Mouse (Mus musculus): ENCODE measurements around the gene Gadd45gip1. TPM values are rescaled to one million over a fixed set of nuclear protein-coding genes. Genes with fewer than 3 reads are reported as not detected.

Gene Gadd45gip1
- polyA plus RNA-seq, 1 experiment from 2014 or later, result 40.6 TPM

DNA sequence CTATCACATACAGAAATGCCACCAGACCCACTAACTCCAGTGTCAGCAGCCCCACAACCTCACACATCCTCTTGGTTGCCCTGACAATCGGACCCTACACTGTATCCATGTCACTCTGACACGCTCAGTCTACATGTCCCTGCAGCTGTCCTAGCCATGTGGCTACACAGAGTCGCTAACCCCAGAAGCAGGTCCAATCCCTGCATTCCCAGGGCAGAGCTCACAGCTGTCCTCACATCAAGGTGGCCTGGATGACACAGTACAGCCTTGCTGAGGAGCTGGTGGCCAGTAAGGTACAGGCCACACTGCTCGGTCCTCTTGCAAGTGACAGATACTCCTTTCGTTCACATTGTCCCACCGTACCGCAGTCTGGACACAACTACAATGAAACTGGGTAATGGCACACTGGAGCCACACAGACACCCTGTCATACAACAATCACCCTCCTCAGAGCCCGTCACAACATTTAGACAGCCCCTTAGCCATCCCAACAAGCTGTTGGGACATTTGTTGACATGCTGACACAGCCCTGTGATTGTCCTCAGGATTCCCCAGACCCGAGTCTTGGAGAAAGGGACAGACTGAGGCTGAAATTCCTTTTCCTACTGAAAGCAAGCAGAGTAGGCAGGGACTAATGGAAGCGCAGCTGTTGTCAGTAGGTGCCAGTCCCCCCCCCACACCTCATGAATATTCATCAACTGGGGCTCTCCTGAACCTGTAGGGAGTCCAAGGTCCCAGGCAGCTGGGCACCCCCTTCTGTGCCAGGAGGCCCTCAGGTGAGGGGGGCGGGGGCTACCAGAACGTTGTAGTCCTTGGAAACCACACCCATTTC lies 22.0 kb upstream of the Gadd45gip1 start:
- Histone ChIP-seq H3K4me1 (ENCODE audit: control insufficient read depth, insufficient read depth, low read depth, low read length) (peaks cover 6% of the 10 kb centered on the region), H3K9me3 (ENCODE audit: control insufficient read depth, low read length) (no peaks in the 10 kb centered on the region), H3K27me3 (replicated peaks; ENCODE audit: control insufficient read depth, insufficient read depth, low read length) (peaks cover 3% of the 10 kb centered on the region; the same call in 1 of the 2 replicates), H3K4me3 (ENCODE audit: low read length) (no peak overlapping the region), H3K36me3 (ENCODE audit: control insufficient read depth, insufficient read depth, low read length) (no peaks in the 10 kb centered on the region), H3K9ac (ENCODE audit: low read depth, low read length) (no peak overlapping the region), H3K4me2 (ENCODE audit: low read length) (no peak overlapping the region), H3K27ac (ENCODE audit: low read depth, low read length) (no peak overlapping the region)
- no peak for ATAC-seq
- WGBS, result 48% methylated on average over 12 of the region's 12 CpGs

DNA sequence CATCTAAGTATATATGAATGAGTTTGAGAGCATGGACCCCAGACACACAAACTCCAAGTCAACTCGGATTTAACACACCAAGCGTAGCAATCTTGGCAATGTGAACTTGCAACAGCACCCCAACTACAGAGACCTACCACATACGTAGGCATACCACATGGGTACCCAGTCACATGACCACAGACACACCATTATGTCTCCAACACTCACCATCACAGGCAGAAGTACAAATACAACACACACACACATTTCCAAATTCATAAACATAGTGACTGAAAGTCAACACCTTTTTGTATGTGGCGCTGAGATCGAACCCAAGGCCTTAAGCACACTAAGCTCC lies 21.4 kb upstream of the Gadd45gip1 start:
- Histone ChIP-seq H3K9me3 (ENCODE audit: control insufficient read depth, low read length) (no peaks in the 10 kb centered on the region), H3K4me3 (ENCODE audit: low read length) (no peak overlapping the region), H3K9ac (ENCODE audit: low read depth, low read length) (no peak overlapping the region), H3K4me1 (ENCODE audit: control insufficient read depth, insufficient read depth, low read depth, low read length) (peaks cover 11% of the 10 kb centered on the region), H3K27me3 (replicated peaks; ENCODE audit: control insufficient read depth, insufficient read depth, low read length) (peaks cover 5% of the 10 kb centered on the region; the same call in 1 of the 2 replicates), H3K4me2 (ENCODE audit: low read length) (no peak overlapping the region), H3K27ac (ENCODE audit: low read depth, low read length) (no peak overlapping the region), H3K36me3 (ENCODE audit: control insufficient read depth, insufficient read depth, low read length) (no peaks in the 10 kb centered on the region)
- 60% methylated on average over 5 of the region's 5 CpGs for WGBS
- ATAC-seq, result no peak

DNA sequence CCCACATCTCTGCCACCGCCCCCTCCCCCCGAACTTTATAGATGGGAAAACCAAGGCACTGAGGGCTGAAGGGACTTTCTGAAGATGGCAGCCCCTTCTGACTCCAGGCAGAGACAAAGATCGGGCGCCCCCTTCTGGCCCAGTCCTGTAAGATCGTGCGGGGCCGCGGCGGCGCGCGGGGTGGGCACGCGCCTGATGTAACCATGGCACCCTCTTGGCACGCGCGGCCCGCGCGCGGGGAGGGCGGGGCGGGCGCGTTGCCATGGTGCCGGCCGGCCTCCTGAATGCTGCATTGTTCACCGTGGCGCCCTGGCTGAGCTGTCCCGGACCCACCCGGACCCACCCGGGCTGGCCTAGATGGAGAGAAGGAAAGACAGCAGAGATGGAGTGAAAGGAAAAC lies 20.4 kb upstream of the Gadd45gip1 start:
- under 1% methylated on average over 32 of the region's 32 CpGs for WGBS
- Histone ChIP-seq H3K9ac (ENCODE audit: low read depth, low read length) (peak overlapping the region; percentile 64), H3K27ac (ENCODE audit: low read depth, low read length) (peak overlapping the region; percentile 59), H3K9me3 (ENCODE audit: control insufficient read depth, low read length) (no peaks in the 10 kb centered on the region), H3K4me2 (ENCODE audit: low read length) (peak overlapping the region; percentile 76), H3K4me3 (ENCODE audit: low read length) (peak overlapping the region; percentile 38), H3K27me3 (replicated peaks; ENCODE audit: control insufficient read depth, insufficient read depth, low read length) (peaks cover 5% of the 10 kb centered on the region; the same call in 1 of the 2 replicates), H3K4me1 (ENCODE audit: control insufficient read depth, insufficient read depth, low read depth, low read length) (peaks cover 16% of the 10 kb centered on the region), H3K36me3 (ENCODE audit: control insufficient read depth, insufficient read depth, low read length) (no peaks in the 10 kb centered on the region)
- peak; percentile 85 for ATAC-seq

DNA sequence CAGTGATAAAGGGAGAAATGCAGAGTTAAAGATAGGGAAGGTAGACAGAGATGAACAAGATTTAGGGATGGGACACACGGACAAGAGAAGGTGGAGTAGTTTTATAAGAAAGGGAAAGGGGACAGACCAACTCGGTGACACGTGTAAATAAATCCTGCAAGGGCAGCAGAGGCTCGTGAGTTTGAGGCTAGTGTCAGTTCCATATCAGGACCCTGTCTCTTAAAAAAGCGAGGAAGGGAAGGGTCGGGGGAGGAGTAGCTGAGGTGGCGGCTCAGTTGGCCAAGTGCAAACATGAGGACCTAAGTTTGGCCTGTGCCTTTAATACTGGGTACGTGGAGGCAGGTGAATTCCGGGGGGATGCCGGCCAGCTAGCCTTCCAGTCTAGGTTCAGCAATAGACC lies 20.0 kb upstream of the Gadd45gip1 start:
- no peak for ATAC-seq
- WGBS, result 12% methylated on average over 10 of the region's 10 CpGs
- Histone ChIP-seq H3K27me3 (replicated peaks; ENCODE audit: control insufficient read depth, insufficient read depth, low read length) (peaks cover 2% of the 10 kb centered on the region; the same call in 1 of the 2 replicates), H3K4me3 (ENCODE audit: low read length) (peak overlapping the region; percentile 38), H3K27ac (ENCODE audit: low read depth, low read length) (peak overlapping the region; percentile 59), H3K4me1 (ENCODE audit: control insufficient read depth, insufficient read depth, low read depth, low read length) (peaks cover 16% of the 10 kb centered on the region), H3K9ac (ENCODE audit: low read depth, low read length) (peak overlapping the region; percentile 64), H3K36me3 (ENCODE audit: control insufficient read depth, insufficient read depth, low read length) (no peaks in the 10 kb centered on the region), H3K9me3 (ENCODE audit: control insufficient read depth, low read length) (no peaks in the 10 kb centered on the region), H3K4me2 (ENCODE audit: low read length) (peak overlapping the region; percentile 76)

DNA sequence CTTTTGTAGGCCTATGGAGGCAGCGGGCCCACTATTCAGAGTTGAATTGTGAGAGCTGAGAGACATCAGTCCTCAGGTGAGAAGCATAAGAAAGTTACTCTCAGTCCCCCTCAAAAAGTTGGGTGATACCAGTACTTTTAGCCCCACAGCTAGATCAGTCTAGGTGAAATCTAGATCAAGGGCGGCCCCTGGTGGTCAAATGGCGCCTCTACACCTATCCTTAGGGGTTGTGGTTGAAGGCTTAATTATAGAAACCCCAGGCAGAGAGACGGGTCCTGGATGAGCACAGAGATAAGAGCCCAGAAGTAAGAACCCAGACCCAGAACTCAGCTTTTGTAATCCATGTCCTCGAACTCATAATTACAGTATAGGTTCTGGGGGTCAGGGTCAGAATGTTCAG lies 18.3 kb upstream of the Gadd45gip1 start:
- H3K4me3 ChIP-seq (ENCODE audit: low read length), result no peak overlapping the region
- H3K27ac ChIP-seq (ENCODE audit: low read depth, low read length), result no peak overlapping the region; the same call in 1 of the 2 replicates
- no peak overlapping the region for H3K4me2 ChIP-seq (ENCODE audit: low read length)

DNA sequence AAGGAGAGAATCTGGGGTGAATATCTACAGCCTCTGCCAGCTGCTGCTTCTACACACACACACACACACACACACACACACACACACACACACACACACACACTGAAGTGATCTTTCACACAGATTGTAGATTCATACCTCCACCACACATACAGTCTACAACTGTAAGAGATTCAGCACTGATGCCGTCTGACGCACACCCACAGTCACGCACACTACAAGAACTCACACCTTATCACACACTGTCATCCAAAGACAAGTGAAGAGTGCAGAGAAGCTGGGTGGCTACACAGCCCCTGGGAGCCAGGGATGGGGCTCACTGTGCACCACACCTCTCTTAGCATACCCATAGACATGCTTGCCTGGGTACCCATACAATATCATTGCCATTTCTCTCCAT lies 17.5 kb upstream of the Gadd45gip1 start:
- Histone ChIP-seq H3K36me3 (ENCODE audit: control insufficient read depth, insufficient read depth, low read length) (no peaks in the 10 kb centered on the region), H3K27me3 (replicated peaks; ENCODE audit: control insufficient read depth, insufficient read depth, low read length) (peaks cover 2% of the 10 kb centered on the region; the same call in 1 of the 2 replicates), H3K4me1 (ENCODE audit: control insufficient read depth, insufficient read depth, low read depth, low read length) (peaks cover 16% of the 10 kb centered on the region), H3K27ac (ENCODE audit: low read depth, low read length) (peak overlapping the region; percentile 14), H3K4me3 (ENCODE audit: low read length) (no peak overlapping the region), H3K4me2 (ENCODE audit: low read length) (no peak overlapping the region), H3K9me3 (ENCODE audit: control insufficient read depth, low read length) (no peaks in the 10 kb centered on the region), H3K9ac (ENCODE audit: low read depth, low read length) (0 out of 2 replicates have a peak overlapping the region, but pooled peaks have one; percentile 8)
- ATAC-seq, result no peak
- WGBS, result 82% methylated on average over 3 of the region's 3 CpGs

More for the DNA sequence above, 18.3 kb upstream of the Gadd45gip1 start:
- Histone ChIP-seq H3K27me3 (replicated peaks; ENCODE audit: control insufficient read depth, insufficient read depth, low read length) (peaks cover 2% of the 10 kb centered on the region; the same call in 1 of the 2 replicates), H3K36me3 (ENCODE audit: control insufficient read depth, insufficient read depth, low read length) (no peaks in the 10 kb centered on the region), H3K9ac (ENCODE audit: low read depth, low read length) (no peak overlapping the region), H3K9me3 (ENCODE audit: control insufficient read depth, low read length) (no peaks in the 10 kb centered on the region), H3K4me1 (ENCODE audit: control insufficient read depth, insufficient read depth, low read depth, low read length) (peaks cover 16% of the 10 kb centered on the region)
- 2% methylated on average over 5 of the region's 5 CpGs for WGBS
- ATAC-seq, result no peak

DNA sequence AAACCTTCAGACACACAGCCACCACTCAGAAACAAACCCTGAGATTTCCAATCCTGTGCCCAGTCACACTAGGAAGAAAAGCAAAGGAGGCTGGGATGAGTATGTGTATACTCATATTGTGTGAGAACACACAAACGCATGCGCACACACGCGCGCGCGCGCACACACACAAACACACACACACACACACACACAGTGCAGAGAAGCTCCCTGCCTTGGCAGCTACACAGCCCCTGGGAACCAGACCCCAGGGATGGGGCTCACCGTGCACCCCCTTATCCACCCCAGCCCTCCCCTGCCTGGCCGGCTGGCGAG lies 17.1 kb upstream of the Gadd45gip1 start:
- H3K9ac ChIP-seq (ENCODE audit: low read depth, low read length), result no peak overlapping the region
- H3K4me2 ChIP-seq (ENCODE audit: low read length), result no peak overlapping the region
- H3K27ac ChIP-seq (ENCODE audit: low read depth, low read length), result peak overlapping the region; percentile 14
- H3K4me1 ChIP-seq (ENCODE audit: control insufficient read depth, insufficient read depth, low read depth, low read length), result peaks cover 16% of the 10 kb centered on the region
- H3K27me3 ChIP-seq (replicated peaks; ENCODE audit: control insufficient read depth, insufficient read depth, low read length), result peaks cover 2% of the 10 kb centered on the region; the same call in 1 of the 2 replicates
- 64% methylated on average over 11 of the region's 11 CpGs for WGBS
- ATAC-seq, result peak; percentile 15
- no peaks in the 10 kb centered on the region for H3K9me3 ChIP-seq (ENCODE audit: control insufficient read depth, low read length)
- H3K36me3 ChIP-seq (ENCODE audit: control insufficient read depth, insufficient read depth, low read length), result no peaks in the 10 kb centered on the region
- no peak overlapping the region for H3K4me3 ChIP-seq (ENCODE audit: low read length)

DNA sequence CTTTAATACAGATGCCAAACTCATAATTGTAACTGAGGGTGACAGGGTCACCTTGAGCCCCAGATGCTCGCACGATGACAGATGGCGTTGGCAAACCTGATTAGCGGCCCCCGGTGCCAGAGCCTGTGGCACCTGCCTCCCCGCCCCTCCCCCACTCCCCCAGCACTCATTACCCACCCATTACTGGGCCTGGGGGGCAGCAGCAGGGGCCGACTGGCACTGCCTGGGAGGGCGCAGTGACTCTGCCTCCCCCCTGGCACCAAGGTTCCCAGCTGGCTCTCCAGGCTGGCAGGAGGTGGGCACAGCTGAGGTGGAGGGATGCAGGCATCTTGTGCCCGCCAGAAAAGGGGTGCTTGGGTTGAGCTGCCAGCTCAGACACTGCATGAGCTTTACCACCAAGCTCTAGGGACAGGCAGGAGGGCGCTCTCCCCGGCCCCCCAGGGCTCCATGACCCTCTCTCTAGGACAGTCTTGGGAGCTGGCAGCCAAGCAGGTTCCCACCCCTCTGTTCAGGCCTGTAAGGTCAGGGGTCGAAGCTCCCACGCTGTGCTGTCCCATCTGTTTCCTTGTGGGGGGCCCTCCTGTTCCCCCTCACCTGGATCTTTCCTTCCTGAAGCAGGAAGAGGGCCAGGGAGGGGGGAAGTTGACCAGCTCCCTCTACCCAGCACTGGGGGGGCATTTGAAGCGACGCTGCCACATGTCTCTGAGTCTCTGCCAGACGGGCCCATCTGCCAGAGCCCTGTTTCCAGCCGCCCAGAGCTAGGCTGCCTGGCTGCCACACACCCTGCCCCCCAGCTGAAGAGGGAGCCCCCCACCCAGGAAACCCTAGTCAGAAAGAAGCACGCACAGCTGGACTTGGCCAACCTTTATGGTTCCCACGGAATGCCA lies 16.5 kb upstream of the Gadd45gip1 start:
- Histone ChIP-seq H3K36me3 (ENCODE audit: control insufficient read depth, insufficient read depth, low read length) (no peaks in the 10 kb centered on the region), H3K4me2 (ENCODE audit: low read length) (peak overlapping the region; percentile 10; the same call in 1 of the 2 replicates), H3K4me3 (ENCODE audit: low read length) (no peak overlapping the region), H3K9me3 (ENCODE audit: control insufficient read depth, low read length) (no peaks in the 10 kb centered on the region), H3K27me3 (replicated peaks; ENCODE audit: control insufficient read depth, insufficient read depth, low read length) (peaks cover 2% of the 10 kb centered on the region; the same call in 1 of the 2 replicates), H3K9ac (ENCODE audit: low read depth, low read length) (peak overlapping the region; percentile 45), H3K4me1 (ENCODE audit: control insufficient read depth, insufficient read depth, low read depth, low read length) (peaks cover 16% of the 10 kb centered on the region), H3K27ac (ENCODE audit: low read depth, low read length) (peak overlapping the region; percentile 69)
- peak; percentile 34 for ATAC-seq
- WGBS, result 21% methylated on average over 19 of the region's 19 CpGs

DNA sequence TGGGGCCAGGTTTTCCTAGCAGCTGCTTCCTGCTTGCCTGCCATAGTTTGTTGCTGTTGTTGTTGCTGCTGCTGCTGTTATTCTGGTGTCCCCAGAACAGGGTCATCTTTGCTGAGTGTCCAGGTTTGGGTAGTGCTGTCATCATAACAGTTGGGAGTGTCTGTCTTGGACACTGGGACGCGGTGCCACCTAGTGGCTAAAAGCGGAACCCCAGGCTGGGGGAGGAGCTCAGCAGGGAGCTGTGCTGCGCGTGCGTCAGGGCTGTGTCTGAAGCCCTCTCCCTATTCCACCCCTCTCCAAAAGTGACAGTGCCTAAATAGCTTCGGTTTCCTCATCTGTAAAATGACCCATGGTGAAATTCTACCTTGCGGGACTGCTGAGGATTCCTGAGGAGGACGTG lies 15.8 kb upstream of the Gadd45gip1 start:
- peaks cover 16% of the 10 kb centered on the region for H3K4me1 ChIP-seq (ENCODE audit: control insufficient read depth, insufficient read depth, low read depth, low read length)
- no peak overlapping the region; the same call in 1 of the 2 replicates for H3K4me2 ChIP-seq (ENCODE audit: low read length)
- H3K27ac ChIP-seq (ENCODE audit: low read depth, low read length), result peak overlapping the region; percentile 69
- H3K36me3 ChIP-seq (ENCODE audit: control insufficient read depth, insufficient read depth, low read length), result no peaks in the 10 kb centered on the region
- 11% methylated on average over 9 of the region's 9 CpGs for WGBS
- H3K4me3 ChIP-seq (ENCODE audit: low read length), result no peak overlapping the region
- peak overlapping the region; percentile 45; the same call in 1 of the 2 replicates for H3K9ac ChIP-seq (ENCODE audit: low read depth, low read length)
- peak; percentile 44 for ATAC-seq
- H3K9me3 ChIP-seq (ENCODE audit: control insufficient read depth, low read length), result no peaks in the 10 kb centered on the region
- H3K27me3 ChIP-seq (replicated peaks; ENCODE audit: control insufficient read depth, insufficient read depth, low read length), result peaks cover 2% of the 10 kb centered on the region; the same call in 1 of the 2 replicates
